1 mouse cellular context compared by ENCODE assay signal in genomic region chr6:117956851-117957501, GRCm38 (mm10).
TF ChIP-seq lines count a peak whose summit lies in the region.

No protein-coding gene starts in this region.

TF ChIP-seq in CH12.LX, 34 proteins besides CTCF, POLR2A, EP300 and RAD21 (continued from another document):
- no peak for TF ChIP-seq CHD1 (IDR thresholded peaks at IDR 0.05; ENCODE audit: low read depth, low read length)
- TF ChIP-seq CHD2 (IDR thresholded peaks at IDR 0.05; ENCODE audit: low read length) = no peak
- TF ChIP-seq RCOR1 (conservative IDR thresholded peaks at IDR 0.05; ENCODE audit: low read depth, low read length) = no peak
- no peak for TF ChIP-seq JUND (conservative IDR thresholded peaks at IDR 0.05; ENCODE audit: low read depth, low read length)
- no peak for TF ChIP-seq TCF12 (IDR thresholded peaks at IDR 0.05; ENCODE audit: low read depth, low read length)
- TF ChIP-seq SMC3 (IDR thresholded peaks at IDR 0.05; ENCODE audit: low read depth, low read length) = no peak
- TF ChIP-seq MAZ (IDR thresholded peaks at IDR 0.05; ENCODE audit: low read depth, low read length) = no peak
- no peak for TF ChIP-seq TBP (conservative IDR thresholded peaks at IDR 0.05; ENCODE audit: low read depth, low read length)
